Mouse (Mus musculus): Measurements from ENCODE around the gene Arhgap17. TPM values are rescaled to one million over a fixed set of nuclear protein-coding genes. Genes with fewer than 3 reads are reported as not detected.

The Arhgap17 gene
- polyA plus RNA-seq, 1 experiment, result 20.4 TPM

DNA sequence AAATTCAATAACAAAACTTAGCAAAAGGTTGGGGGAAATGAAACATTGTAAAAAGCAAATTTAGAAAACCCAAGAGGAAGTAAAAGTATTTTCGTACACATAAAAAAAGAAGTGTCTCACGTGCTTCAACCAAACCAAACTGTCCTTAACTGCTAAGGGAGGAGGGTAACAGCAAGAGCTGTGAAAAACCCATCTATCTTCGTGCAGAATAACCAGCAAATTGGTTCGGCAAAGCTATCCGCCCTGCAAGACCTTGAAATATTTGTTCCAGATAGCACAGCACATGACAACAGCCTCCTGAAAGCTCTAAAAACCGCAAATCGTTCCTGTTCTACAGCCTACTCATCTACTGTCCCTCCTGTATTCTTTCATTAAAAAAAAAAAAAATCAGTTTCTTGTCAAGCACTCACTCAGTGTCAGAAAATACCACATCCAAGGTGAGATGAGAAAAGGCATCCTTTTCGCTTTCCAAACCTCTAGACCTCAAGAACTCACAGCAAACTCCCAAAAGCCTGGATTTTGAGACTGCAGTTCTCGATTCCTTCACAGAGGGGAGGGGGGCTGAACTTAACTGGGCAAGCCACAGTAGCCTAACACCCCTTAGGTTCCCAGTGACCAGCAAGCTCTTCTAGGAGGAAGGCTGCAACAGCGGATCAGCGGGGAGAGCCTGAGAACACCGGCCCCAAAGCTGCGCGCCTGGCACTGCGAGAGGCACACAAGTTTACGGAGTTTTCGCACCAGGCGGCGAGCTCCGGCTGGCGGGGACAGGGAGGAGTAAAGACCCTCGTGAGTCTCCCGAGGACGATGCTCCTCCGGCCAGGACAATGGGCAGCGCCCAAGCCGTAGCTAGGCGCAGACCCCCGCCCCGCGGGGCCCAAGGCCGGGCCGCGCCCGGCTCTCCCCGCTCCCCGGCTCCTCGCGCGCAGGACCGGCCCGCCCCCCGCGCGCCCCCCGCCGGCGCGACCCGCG lies 653 bp downstream of the Arhgap17 start:
- peak; percentile 17 to 42 for DNase-seq (ENCODE audit: extremely low spot score in 1 of 2, low spot score in 1 of 2)

DNA sequence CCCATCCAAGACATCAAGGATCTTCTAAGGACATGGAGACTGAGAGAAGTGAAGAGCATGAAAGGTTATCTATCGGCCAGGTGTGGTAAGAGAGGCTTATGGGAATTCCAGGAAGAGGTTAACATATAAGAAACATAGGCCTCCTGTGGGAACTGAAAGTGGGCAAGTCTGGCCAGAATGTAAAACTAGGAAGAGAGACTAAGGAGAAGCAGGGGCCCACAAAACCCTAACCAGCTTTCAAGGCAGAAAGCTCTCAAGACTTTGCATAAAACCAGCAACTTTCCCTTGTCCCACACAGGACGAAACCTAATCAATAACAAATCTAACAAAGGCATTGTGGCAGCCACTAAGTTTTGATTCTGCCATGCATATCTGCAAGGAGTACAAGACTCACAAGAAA lies 1.5 kb downstream of the Arhgap17 start:
- no peak for DNase-seq (ENCODE audit: extremely low spot score in 1 of 2, low spot score in 1 of 2)

DNA sequence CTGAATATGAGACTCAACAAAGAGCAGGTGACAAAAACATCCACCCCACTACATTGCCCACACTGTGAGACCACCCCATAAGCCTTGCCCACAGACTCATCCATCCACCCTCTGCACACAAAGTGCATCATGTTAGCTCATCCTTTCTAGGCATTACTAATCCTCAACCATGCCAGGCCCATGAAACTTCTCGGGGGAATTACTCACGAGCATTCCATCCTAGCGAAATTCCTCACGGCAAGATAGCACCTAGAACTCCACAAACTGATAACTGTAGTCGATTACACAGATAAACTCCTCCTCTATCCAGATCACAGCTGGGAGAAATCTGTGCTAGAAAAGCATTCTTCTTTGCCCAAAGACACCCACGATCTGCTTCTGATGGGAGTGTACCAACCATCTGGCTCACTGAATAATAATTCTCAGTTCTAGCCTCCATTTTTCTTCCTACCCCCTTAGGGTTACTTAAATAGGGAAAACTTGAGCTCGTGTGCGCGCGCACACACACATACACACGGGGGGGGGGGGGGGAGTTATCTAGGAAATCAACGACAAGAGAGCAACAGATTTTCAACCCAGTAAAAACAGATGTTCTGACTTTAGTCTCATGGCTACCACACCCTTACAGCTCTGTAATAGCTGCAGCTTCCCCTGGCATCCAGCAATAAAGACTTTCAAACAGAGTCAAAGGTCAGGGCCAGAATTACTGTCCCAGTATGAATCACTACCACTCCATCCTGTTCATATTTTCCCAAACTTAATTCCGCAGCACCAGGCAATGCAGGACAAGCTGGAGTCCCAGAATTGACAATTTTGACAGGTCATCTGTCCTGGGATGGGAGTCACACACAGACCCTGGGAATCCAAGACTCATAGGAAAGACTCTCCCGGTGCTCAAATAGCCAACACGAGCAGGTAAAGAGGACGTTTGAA lies 2.2 kb downstream of the Arhgap17 start:
- DNase-seq (ENCODE audit: extremely low spot score in 1 of 2, low spot score in 1 of 2), result peak in 1 of 2 experiments; percentile 77

DNA sequence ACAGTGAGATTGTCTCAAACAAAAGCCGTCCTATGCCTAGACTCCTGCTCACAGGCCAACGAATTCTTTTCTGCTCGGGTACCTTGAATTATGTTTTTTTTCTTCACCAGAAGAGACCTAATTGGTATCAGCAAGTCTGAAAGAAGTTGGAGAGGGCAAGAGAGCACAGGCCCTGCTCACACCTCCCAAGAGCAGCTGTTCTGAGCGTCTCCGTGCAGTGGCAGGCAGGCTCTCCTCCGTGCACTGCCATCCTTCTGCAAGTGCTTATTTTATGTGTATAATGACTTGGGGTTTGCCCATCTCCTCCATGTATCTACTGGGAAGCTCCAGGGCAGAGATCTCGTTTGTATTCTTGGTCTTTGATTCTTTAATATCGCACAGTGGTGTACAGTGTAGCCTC lies 2.9 kb downstream of the Arhgap17 start:
- no peak for DNase-seq (ENCODE audit: extremely low spot score in 1 of 2, low spot score in 1 of 2)

DNA sequence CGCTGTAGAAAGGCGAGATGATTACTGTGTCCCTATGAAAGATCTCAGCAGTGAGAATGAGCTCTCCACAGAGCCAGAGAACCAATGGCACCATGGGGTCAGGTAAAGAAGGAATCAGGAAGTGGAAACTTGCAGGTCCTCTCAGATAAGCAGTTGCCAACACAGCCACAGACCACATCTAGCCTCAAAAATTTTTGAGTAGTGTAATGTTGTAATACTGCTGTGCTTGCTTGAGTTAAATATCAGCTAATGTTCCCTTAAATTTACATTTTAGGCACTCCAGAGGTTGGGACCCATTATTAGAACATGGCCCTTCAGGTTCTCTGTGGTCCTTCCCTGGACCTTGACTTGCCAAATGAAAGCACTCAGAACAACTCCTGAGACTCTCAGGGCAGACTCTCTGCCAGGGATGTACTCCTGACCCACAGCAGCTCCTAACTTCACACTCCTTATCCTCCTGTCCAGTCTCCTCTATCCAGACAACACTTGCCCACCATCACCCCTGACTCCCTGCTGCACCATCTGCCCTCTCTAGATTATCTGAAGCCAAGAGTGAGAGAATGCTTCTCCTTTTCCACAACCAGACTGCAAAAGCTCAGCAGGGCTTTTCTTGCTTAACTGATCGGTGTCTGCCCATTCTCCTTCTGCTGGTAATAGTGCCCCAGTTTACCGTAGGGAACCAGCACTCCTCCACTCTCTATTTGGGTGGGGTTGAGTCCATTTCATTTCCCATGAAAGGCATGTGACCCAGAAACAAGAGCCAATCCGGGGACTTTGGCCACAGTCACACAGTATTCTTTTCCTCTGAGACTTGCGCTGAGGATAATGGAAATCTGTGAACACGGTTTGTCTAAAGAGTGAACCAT lies 3.6 kb downstream of the Arhgap17 start:
- peak in 1 of 2 experiments; percentile 25 for DNase-seq (ENCODE audit: extremely low spot score in 1 of 2, low spot score in 1 of 2)

DNA sequence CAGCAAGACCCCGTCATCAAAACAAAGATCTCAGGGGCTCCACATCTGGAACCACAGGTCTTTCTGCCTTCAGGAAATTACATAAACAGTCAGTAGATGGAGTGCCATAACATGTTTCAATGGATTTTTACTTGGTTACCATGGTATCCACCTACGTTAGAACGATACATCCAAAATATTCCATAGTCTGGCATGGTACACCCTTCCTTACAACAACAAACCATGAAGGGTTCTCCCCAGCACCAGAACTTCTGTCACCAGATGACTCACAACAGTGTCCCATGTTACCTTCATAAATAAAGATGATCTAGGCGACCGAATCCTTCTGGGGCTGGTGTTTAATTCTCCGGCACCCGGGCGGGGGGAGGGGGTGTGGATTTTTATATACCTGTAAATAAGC lies 5.7 kb downstream of the Arhgap17 start:
- peak; percentile 69 to 76 for DNase-seq (ENCODE audit: extremely low spot score in 1 of 2, low spot score in 1 of 2)

DNA sequence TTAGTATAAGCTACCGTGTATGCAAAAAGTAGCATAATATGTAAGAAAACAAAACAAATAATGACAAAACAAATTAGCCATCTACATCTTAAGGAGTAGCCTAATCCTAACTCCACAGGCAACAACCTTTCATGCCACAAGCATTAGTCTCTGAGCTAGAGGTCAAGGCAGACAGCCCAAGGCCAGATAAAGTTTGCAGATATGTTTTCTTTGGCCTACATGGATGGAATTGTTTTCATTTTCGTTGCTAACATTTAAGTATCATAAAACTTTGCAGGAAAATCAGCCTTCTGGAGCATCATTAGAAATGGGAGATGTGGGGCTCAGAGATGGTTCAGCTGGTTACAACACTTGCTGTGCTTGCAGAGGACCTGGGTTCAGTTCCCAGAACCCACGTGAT lies 6.9 kb downstream of the Arhgap17 start:
- DNase-seq (ENCODE audit: extremely low spot score in 1 of 2, low spot score in 1 of 2), result no peak

DNA sequence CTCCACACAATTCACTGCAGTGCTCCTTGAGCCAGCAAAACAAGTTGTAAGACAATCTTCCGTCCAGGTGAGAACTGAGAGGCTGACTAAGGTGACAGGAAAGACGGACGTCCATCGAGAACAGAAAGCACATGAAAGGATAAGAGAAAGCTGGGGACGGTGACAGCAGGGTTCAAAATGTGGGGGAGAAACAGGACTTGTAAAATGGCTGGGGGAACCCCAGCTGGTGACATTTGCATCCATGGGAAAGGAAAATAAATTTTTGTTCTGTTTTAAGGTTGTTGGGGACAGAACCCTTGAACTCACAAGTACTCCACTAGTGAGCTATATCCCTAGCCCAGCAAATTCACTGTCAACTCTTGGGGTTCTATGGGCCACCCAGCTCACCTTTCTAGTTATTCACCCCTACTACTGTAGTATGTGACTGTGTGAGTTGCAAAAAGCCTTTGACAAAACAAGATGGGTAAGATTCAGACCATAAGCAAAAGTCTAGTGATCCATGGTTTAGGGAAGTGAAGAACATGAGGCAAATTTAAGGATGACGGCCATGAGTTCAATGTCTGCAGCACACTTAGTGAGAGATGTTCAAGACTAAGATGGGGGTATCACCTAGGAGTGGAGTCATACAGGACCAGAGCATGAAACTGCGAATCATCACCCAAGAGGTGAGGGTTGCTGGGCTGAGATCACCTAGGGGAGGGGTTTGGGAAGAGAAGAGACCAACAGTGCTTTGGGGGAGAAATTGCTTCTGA lies 8.3 kb downstream of the Arhgap17 start:
- no peak for DNase-seq (ENCODE audit: extremely low spot score in 1 of 2, low spot score in 1 of 2)

DNA sequence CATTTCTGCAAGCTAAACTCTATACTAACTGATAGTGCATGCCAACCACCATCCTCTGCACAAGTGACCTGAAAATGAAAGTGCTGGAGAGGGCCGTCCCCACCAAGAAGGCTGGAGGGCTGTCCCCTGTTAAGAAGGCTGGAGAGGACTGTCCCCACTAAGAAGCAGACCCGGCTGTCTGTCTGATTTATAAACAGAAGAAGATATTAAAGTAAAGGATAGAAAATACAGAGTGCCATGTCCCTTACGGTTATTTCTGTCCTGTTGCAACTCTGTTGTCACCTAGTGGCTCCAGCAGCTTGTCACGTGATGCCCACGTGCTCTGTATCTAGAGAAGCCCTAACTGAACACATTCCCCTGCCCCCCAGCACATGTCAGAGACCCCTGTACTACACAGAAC lies 9.5 kb downstream of the Arhgap17 start:
- no peak for DNase-seq (ENCODE audit: extremely low spot score in 1 of 2, low spot score in 1 of 2)

DNA sequence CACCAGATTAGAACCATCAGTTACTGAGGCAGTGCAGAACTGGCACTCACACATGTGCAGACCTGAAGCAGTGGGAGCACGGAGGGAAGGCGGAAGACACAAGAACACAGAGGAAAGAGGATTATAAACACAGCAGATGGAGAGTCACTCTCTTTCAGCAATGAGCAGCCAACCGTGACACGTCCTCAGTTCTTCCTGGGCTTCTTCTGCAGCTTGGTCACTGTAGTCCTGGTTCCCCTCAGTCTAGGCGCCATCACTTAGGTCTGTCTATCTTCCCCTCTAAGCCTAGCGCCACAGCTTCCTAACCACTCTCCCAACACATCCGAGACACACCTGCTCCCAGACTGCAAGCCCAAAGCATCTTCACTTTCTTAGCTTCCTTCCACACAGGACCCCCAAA lies 10.6 kb downstream of the Arhgap17 start:
- no peak for DNase-seq (ENCODE audit: extremely low spot score in 1 of 2, low spot score in 1 of 2)

DNA sequence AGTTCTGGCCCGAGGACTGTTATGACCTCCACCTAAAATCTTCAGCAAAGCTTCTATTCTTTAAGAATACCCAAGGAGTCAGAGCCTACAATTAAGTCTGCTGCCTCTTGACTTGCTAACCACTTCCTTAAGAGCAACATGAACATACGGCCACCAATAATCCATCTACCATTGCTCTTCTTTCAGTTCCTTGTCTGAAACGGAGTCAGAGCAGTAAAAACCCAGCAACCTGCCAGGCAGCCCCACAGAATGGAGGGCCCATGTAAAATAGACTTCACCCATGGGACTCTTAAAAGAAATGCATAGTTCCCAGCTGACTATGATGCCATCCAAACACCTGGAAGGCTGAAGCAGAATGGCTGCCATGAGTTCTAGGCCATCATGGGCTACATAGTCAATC lies 13.6 kb downstream of the Arhgap17 start:
- no peak for DNase-seq (ENCODE audit: extremely low spot score in 1 of 2, low spot score in 1 of 2)

DNA sequence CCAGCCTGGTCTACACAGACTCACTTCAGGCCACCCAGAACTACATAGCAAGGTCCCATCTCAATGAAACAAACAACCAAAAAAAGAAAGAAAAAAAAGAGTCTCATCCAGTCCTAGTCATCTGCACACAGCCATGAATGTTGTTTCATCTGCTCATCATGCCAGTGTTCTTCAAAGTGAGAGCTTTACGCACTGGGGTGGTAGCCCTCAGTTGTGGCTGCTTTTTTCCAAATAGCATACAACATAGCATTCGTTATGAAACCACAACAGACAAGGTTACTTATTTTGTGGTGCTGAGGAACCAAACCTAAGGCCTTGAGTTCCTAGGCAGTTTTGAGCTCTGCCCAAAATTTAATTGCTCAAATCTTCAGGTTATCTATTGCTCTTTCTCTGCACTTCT lies 14.9 kb downstream of the Arhgap17 start:
- DNase-seq (ENCODE audit: extremely low spot score in 1 of 2, low spot score in 1 of 2), result no peak

DNA sequence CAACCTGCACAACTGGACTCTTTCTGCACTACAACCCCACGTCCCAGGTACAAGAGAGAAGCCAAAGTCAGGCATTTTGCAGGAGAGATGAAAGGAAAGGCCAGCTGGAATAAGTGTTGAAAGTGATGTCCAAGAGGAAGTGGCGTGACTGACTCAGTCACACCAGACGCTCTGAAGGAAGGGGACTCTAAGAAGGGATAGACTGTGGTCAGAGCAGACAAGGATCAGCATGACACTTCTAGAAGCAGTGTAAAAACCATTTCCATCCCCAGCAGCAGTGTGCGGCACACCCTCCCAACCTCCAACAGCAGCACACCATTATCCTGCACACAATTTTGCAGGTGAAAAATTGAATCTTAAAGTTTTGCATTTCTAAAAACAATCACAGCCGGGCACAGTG lies 15.3 kb downstream of the Arhgap17 start:
- no peak for DNase-seq (ENCODE audit: extremely low spot score in 1 of 2, low spot score in 1 of 2)

DNA sequence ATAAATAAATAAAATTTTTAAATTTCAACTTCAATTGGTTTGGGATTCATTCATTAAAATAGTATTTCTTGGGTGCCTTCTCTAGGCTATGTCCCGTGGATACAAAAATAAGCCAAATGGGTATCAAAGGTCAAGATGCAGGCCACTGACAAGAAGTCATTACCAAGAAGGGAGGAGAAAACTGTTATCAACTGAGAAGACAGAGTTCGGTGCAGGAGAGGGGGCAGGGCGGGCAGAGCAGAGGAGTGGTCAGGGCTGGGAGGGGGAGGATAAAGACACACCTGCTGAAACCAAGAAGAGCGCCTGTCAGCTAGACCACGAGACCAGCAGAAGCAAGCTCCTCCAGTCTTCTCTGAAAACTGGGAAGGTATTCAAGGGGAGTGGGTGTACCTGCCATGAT lies 15.8 kb downstream of the Arhgap17 start:
- DNase-seq (ENCODE audit: extremely low spot score in 1 of 2, low spot score in 1 of 2), result no peak

DNA sequence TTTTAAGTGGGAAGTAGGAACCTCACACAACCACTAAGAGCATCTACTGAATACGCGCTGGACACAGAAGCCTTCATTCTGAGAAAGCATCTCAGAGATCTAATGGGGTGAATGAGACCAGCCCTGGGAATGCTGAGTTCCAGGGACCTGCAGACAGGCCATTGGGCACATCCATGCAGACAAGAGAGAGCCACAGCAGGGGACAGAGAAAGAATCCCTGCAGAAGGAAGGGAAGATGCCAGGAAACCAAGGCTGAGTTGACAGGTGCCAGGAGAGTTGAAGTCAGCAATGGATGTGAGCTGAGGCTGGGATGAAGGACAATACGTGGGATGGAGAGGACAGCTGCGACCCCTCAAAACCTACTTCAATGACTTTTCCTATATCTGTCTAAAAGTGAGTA lies 16.6 kb downstream of the Arhgap17 start:
- no peak for DNase-seq (ENCODE audit: extremely low spot score in 1 of 2, low spot score in 1 of 2)

DNA sequence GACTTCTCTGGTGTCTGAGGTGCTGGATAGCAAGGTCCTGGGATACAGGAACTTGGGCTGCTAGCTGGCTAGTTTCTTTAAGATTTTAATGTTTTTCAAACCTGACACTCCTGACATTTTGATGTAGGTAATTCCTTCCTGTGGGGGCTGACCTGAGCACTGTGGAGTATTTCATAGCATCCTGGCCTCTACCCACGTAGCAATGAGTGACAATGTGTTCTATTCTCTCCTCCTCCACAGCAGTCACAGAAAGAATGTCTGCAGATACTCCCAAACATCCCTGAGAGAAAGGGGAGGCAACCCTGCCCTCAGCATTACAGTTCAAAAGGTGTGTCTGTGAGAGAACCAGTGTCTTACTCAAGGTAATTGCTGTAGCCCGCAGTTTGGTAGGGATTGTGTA lies 19.5 kb downstream of the Arhgap17 start:
- DNase-seq (ENCODE audit: extremely low spot score in 1 of 2, low spot score in 1 of 2), result peak in 1 of 2 experiments; percentile 23

DNA sequence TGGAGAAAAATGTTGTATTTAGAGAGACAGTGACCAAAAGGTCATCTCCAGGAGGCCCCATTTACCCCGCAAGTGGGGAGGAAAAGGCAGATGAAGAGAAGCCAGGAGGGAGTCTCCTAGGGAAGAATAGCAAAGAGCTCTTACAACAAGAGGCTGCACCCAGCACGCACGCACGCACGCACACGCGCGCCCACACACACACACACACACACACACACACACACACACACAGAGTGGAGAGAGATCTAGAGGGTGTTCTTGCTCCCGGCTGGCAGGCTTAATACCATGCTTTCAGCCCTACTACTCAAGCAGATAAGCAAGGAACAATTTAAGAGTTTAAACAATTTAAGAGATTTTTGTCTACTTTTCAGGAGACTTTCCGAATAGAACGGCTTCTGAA lies 19.9 kb downstream of the Arhgap17 start:
- DNase-seq (ENCODE audit: extremely low spot score in 1 of 2, low spot score in 1 of 2), result no peak

DNA sequence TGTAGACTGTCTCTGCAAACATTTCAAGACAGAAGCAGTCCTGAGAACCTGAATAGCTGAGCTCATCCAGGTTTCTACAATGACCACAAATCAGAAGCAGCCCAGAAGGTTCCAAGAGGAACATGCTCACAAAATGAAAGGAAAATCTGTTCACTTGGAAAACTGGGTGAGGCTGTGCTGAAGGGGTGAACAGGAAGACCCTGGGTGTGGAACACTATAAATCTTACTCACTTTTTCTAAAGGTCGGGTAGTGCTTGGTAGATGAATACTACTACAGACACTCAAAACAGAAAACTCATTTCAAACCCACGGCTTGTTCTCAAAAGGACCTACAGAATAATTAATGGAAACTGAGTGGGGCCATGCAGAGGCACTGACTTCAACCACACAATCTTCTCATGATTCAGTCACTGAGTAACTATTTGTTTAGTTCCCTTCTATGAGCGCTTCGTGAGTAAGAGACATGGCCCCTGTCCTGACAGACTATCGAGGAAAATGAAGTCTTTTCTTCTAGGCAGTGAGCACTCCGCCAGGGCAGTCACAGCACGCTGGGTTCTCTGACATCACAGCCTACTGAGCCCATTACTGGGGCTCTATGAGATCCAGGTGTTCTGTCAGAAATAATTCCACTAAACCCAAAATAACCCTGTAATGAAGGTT lies 23.0 kb downstream of the Arhgap17 start:
- no peak for DNase-seq (ENCODE audit: extremely low spot score in 1 of 2, low spot score in 1 of 2)

DNA sequence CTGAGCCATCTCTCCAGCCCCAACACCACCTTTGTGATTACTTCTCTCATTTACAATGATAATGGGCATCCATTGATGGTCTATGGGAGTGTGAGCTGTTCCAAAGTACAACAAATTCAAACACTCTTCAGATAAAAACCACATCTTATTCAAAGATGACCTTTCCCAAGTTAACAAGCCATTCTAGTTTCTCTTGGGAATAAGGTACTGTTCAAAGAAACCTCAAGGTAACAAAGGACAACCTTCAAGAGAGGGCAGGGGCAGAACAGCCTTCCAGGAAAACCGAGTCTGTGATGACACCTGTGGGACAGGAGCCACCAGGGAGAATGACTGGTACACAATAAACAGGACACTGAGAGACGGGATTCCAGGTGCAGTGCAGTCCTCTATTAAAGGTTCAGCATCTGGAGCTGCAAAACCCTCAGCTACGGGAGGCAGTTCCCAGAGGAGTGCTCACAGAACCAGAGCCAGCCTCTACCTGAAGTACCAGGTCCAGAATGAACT lies 24.6 kb downstream of the Arhgap17 start:
- no peak for DNase-seq (ENCODE audit: extremely low spot score in 1 of 2, low spot score in 1 of 2)
